Mouse (Mus musculus): ENCODE data around the gene Rap1gap2. TPM values are rescaled to one million over a fixed set of nuclear protein-coding genes. Genes with fewer than 3 reads are reported as not detected.

The Rap1gap2 gene
- 1 to 10 TPM; 2.5 to 7.6 TPM for polyA plus RNA-seq (2017; shearing (Covaris generic))

DNA sequence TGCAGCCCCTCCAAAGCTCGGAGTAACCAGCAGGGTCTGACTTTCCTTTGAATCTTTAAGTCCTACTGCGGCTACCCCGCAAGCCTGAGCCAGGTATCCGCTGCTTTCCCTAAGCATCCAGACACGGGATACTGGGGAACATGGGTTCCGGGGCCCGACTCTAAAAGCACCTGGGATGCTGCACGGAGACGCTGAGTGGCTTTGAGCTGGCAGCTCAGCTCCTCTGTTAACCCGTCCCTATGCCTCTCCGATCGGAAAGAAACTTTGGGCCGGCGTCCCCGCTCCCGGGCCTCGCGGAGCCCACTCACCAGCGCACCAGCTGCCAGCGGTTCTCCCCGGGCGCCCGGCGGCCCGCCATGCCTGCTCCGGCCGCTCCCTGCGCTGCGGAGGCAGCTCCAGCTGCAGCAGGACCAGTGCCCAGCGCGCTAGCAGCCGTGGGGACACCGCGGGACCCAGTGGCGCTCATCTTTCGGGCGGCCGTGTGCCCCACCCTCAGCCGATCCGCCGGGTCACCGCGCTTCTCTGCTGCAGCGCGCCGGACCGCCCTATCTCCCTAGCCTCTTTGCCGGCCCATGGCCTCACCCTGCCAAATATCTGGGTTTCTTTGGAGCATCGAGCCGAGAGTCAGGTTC, at the start of gene Rap1gap2:
TSS of gene Rap1gap2 (minus strand) at position 371 of the 632 bp plus-strand sequence.

DNA sequence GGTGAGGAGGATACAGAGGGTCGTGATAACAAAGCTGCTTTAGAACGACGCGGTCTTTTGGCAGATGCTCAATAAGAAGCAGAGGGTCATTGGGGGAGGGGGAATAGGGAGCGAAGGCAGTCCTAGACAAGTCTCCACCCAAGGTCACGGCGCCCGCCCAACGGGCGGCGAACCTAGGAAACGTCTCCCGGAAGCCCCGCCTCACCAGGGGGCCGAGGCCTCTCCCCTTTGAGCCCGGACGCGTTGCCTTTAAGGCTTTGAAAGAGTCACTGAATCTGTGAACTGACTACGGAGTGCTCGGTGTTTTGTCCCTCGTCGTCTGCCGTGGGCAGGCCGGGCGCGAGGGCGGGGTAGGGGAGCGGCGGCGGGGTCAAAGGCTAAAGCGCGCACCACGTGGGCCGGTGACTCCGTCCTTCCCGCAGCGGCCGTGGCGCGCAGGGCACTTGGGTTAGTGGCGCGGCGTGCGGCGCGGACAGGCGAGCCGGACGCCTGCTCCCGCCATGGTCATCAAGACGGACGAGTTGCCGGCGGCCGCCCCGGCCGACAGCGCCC, 38.5 kb upstream of the Rap1gap2 start, which contains the start of gene Cluh:
TSS of gene Cluh (plus strand) at position 401 of the 552 bp plus-strand sequence.

DNA sequence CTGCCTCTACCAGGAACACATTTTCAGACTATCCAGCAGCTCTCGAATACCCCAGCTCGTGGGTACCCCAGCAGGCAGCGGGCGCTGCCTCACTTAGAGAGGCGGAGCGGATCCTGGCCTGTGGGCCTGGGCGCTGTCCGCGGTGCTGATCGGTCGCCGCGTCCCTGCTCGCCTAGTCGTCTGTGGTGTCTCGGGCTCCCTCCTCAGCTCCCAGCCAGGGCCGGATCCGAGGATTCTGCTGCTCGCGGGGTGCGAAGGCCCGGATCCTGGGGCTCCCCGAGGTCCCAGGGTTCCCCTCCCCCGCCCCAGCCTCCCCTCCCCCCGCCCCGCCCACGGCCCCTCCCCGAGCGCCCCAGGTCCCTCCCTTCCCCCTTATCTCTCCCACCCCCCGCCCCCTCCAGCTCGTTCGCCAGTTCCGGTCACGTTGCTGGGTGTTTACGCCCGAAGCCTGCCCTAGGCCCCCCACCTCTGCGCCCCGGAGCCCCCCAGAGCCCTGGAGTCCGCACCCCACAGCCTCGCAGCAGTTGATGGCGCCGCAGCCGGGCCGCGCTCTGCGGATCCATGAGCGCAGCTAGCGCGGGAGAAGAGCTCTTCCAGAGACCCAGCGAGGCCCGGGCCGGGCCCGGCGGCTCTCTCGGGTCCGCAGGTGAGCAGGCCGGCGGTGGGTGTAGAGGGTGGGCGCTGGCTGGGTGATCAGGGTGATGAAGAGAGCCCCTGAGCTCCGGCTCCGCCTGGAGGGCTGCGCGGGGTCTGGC, 8.7 kb upstream of the Rap1gap2 start, which contains the start of gene Ccdc92b:
TSS of gene Ccdc92b (plus strand) at position 405 of the 755 bp plus-strand sequence.

DNA sequence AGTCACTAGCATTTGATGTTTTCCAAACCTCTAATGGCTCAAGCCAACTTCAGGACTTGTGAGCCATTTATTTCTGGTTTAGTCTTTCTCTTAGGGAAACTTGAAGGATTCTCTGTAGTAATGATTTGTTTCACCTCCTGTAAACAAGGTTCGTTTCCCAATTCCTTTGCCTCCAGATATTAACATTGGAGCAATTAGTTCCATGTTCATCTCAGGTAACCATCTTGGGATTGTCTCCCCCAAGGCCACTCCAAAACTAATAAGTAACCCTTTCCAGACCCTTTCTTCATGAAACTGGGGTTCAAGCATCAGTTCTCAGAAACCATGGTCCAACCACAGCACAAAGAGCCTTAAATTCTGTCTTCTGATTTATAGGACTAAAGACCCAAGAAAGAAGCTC, 248.9 kb downstream of the Rap1gap2 start, which contains the start of gene Olfr412:
TSS of gene Olfr412 (plus strand) at position 301 of the 400 bp plus-strand sequence.

DNA sequence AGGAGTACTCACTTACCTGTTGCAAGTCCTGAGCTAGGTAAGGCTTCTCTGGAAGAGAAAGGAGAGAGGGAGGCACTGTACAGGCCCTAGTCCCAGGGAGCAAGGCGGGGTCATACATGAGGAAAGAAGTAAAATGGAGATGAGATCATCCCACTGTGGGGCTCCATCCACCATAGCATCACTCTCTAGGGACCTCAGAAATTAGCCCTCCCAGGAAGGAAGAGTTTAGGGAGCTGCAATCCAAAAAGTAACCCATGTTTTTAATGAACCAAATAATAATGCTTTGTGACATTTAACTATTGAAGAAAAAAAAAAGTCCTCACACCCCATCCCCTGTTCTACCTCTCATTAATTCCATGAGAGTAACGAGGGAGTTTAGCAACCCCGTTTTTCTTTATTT, 258.2 kb downstream of the Rap1gap2 start, which contains the start of gene Olfr411:
TSS of gene Olfr411 (minus strand) at position 101 of the 400 bp plus-strand sequence.

DNA sequence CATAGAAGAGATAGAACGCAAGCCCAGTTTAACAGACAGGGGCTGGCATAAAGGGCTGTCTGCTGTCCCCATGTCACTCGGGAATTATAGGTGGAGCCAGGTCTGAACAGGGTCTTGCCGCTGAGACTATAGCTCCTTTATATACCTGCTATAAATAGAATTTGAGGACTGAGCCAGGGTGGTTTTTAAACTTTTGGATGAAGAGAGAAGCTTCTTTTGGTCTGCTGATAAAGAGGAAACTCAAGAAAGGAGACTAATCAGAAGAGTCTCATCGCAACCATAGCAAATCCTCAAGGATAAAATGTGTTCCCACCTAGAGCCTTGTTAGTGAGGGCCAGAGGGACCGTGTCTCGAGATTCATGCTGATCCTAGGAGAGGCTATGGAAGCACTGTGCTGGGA, 272.8 kb downstream of the Rap1gap2 start, which contains the start of gene Olfr410:
TSS of gene Olfr410 (minus strand) at position 101 of the 400 bp plus-strand sequence.

Other genes starting within 250 kb of the Rap1gap2 start
- not detected for gene Olfr412, start 248.8 kb downstream of the Rap1gap2 start, polyA plus RNA-seq (2017; shearing (Covaris generic))
- not detected for gene Ccdc92b, start 8.7 kb upstream of the Rap1gap2 start, polyA plus RNA-seq (2017; shearing (Covaris generic))
- gene Cluh, start 38.6 kb upstream of the Rap1gap2 start, polyA plus RNA-seq (2017; shearing (Covaris generic)), result 10 to 100 TPM; 10.7 to 23.1 TPM
- 10 to 100 TPM; 70.1 to 76.3 TPM for gene Pafah1b1, start 113.8 kb upstream of the Rap1gap2 start, polyA plus RNA-seq (2017; shearing (Covaris generic))
- 10 to 100 TPM; 27.7 to 28.8 TPM for gene Mettl16, start 159.9 kb upstream of the Rap1gap2 start, polyA plus RNA-seq (2017; shearing (Covaris generic))
- 1 to 10 TPM; 7.1 to 8.2 TPM for gene Mnt, start 220.0 kb upstream of the Rap1gap2 start, polyA plus RNA-seq (2017; shearing (Covaris generic))